Mouse (Mus musculus) midbrain, postnatal 0 days (tissue): ENCODE results near the gene Trak1. TPM values are rescaled to one million over a fixed set of nuclear protein-coding genes. Genes with fewer than 3 reads are reported as not detected.

Experiments used
- ATAC-seq: fragments of 200-750 bp; cut with Nextera tagmentation; 2 replicates; pipeline ENCODE4 v1.8.0; 2017; ENCODE audit warnings: moderate number of reproducible peaks, mild to moderate bottlenecking, moderate TSS enrichment, moderate library complexity; ENCODE audit not compliant: low FRiP score
- DNase-seq: peaks from one replicate; pipeline ENCODE4 v3.0.0-alpha.2; 2015; ENCODE audit warnings: low spot score
- H3K27ac ChIP-seq: fragments of 300-500 bp; sonication (generic); 2 replicates; pipeline ENCODE4 v1.5.1; 2014; ENCODE audit warnings: low read depth, mild to moderate bottlenecking, low read length, mixed read lengths
- H3K27me3 ChIP-seq: fragments of 300-500 bp; sonication (generic); 2 replicates; pipeline ENCODE4 v1.6.1; 2014; ENCODE audit warnings: low read length, control low read depth, mixed read lengths; ENCODE audit not compliant: insufficient read depth
- H3K36me3 ChIP-seq: fragments of 300-500 bp; sonication (generic); 2 replicates; pipeline ENCODE4 v1.6.1; 2014; ENCODE audit warnings: low read length, control low read depth, mixed read lengths; ENCODE audit not compliant: insufficient read depth
- H3K4me1 ChIP-seq: fragments of 300-500 bp; sonication (generic); 2 replicates; pipeline ENCODE4 v1.6.1; 2014; ENCODE audit warnings: mild to moderate bottlenecking, control low read depth, antibody characterized with exemption, low read length, mixed read lengths; ENCODE audit not compliant: insufficient read depth
- H3K4me2 ChIP-seq: fragments of 300-500 bp; sonication (generic); 2 replicates; pipeline ENCODE4 v1.6.1; 2014; ENCODE audit warnings: low read depth, mild to moderate bottlenecking, low read length, mixed read lengths; ENCODE audit not compliant: poor library complexity, severe bottlenecking
- H3K4me3 ChIP-seq: fragments of 300-500 bp; sonication (generic); 2 replicates; pipeline ENCODE4 v1.5.1; 2014; ENCODE audit warnings: low read depth, mild to moderate bottlenecking, low read length, moderate library complexity
- H3K9ac ChIP-seq: fragments of 300-500 bp; sonication (generic); replicated peaks from 2 replicates; pipeline ENCODE4 v1.6.1; 2014; ENCODE audit warnings: mild to moderate bottlenecking, low read length, moderate library complexity, mixed read lengths; ENCODE audit not compliant: poor library complexity, severe bottlenecking
- H3K9me3 ChIP-seq: fragments of 300-500 bp; sonication (generic); 2 replicates; pipeline ENCODE4 v1.6.1; 2016; ENCODE audit warnings: low read length, control low read depth
- CTCF ChIP-seq: IDR thresholded peaks from 2 replicates; pipeline ENCODE4 v1.5.1; 2016; ENCODE audit warnings: antibody characterized with exemption, mild to moderate bottlenecking
- WGBS: fragments of 180-500 bp; shearing (Covaris S2); extraction: QIAGEN DNeasy Blood & Tissue Kit; methylation state at CpG from one replicate; pipeline ENCODE4 v1.1.7; 2014; 5-methylcytosine and 5-hydroxymethylcytosine counted together
- polyA plus RNA-seq: library from polyadenylated mRNA; unstranded; fragments of >200 nt; fragmentation: Nextera tagmentation; extraction: Ambion mirVana; gene quantifications from 2 replicates; pipeline ENCODE4 v1.2.1, GENCODE M21; 2015
- total RNA-seq: library from RNA; depleted of rRNA; stranded (reverse); fragments of >200 nt; gene quantifications from 2 replicates; pipeline ENCODE4 v1.2.3, GENCODE M21; 2014

The Trak1 gene
- total and polyA plus RNA-seq, 2 experiments from 2014 or later = 61.6 to 154 TPM

GRCm38 (mm10) chr9:121384620-121385019, 87.3 kb downstream of the Trak1 start:
- no peaks in the 10 kb centered on the region for H3K36me3 ChIP-seq
- H3K4me2 ChIP-seq = no peak overlapping the region
- no peak for DNase-seq
- no peaks in the 10 kb centered on the region for H3K27me3 ChIP-seq
- H3K27ac ChIP-seq = no peak overlapping the region
- H3K4me1 ChIP-seq = no peaks in the 10 kb centered on the region
- no peak for ATAC-seq
- TF ChIP-seq CTCF = no peak
- no peaks in the 10 kb centered on the region for H3K9me3 ChIP-seq
- no peak overlapping the region for H3K4me3 ChIP-seq
- 79% methylated on average over 7 of the region's 7 CpGs for WGBS
- no peak overlapping the region for H3K9ac ChIP-seq

GRCm38 (mm10) chr9:121385091-121385748, 87.9 kb downstream of the Trak1 start:
- Histone ChIP-seq H3K9me3 (no peaks in the 10 kb centered on the region), H3K4me1 (no peaks in the 10 kb centered on the region), H3K27ac (no peak overlapping the region), H3K9ac (no peak overlapping the region), H3K4me3 (no peak overlapping the region), H3K4me2 (no peak overlapping the region), H3K36me3 (no peaks in the 10 kb centered on the region), H3K27me3 (no peaks in the 10 kb centered on the region)
- no peak for ATAC-seq
- 34% methylated on average over 16 of the region's 16 CpGs for WGBS
- peak; percentile 93 for TF ChIP-seq CTCF
- DNase-seq = peak; percentile 84

GRCm38 (mm10) chr9:121385749-121386350, 88.5 kb downstream of the Trak1 start:
- H3K4me2 ChIP-seq = no peak overlapping the region
- no peaks in the 10 kb centered on the region for H3K4me1 ChIP-seq
- no peaks in the 10 kb centered on the region for H3K36me3 ChIP-seq
- H3K27ac ChIP-seq = no peak overlapping the region
- WGBS = 77% methylated on average over 12 of the region's 12 CpGs
- no peak overlapping the region for H3K4me3 ChIP-seq
- H3K27me3 ChIP-seq = no peaks in the 10 kb centered on the region
- H3K9me3 ChIP-seq = no peaks in the 10 kb centered on the region
- no peak overlapping the region for H3K9ac ChIP-seq
- DNase-seq (no peak), ATAC-seq (no peak)
- TF ChIP-seq CTCF = no peak

- Histone ChIP-seq H3K9ac (no peak overlapping the region), H3K4me1 (no peaks in the 10 kb centered on the region), H3K27me3 (no peaks in the 10 kb centered on the region), H3K9me3 (no peaks in the 10 kb centered on the region), H3K4me3 (no peak overlapping the region), H3K27ac (no peak overlapping the region), H3K36me3 (no peaks in the 10 kb centered on the region), H3K4me2 (no peak overlapping the region)
- ATAC-seq (no peak), DNase-seq (no peak)
- WGBS = 71% methylated on average over 9 of the region's 9 CpGs
- TF ChIP-seq CTCF = no peak
Measured at GRCm38 (mm10) chr9:121387539-121388272, 90.4 kb downstream of the Trak1 start.

GRCm38 (mm10) chr9:121388273-121388931, 91.1 kb downstream of the Trak1 start:
- H3K9ac ChIP-seq = no peak overlapping the region
- ATAC-seq (no peak), DNase-seq (no peak)
- H3K9me3 ChIP-seq = no peaks in the 10 kb centered on the region
- TF ChIP-seq CTCF = no peak
- WGBS = 64% methylated on average over 13 of the region's 13 CpGs
- no peak overlapping the region for H3K4me2 ChIP-seq
- H3K36me3 ChIP-seq = no peaks in the 10 kb centered on the region
- H3K27me3 ChIP-seq = no peaks in the 10 kb centered on the region
- H3K27ac ChIP-seq = no peak overlapping the region
- no peak overlapping the region for H3K4me3 ChIP-seq
- no peaks in the 10 kb centered on the region for H3K4me1 ChIP-seq
